ENCODE assay signal across 8 mouse cellular contexts in the genomic region with DNA sequence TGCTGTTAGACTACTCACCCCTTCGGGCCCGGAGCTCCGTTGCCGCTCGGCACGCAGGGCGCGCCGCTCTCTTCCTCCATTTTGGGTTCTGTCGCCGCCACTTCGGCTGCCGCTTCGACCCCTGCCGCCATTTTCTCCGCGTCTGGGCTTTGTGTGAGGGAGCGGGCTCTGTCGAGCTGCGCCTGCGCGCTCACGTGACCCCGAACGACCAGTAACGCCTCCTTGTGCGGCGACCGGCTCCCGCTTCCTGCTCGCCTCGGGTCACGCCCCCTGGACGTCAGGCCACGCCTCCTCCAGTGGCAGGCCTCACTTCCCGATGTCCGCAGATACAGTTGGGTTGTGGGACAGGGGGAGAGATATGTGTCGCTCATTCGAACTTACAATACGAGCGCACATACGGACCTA. TPM values are rescaled to one million over a fixed set of nuclear protein-coding genes. Genes with fewer than 3 reads are reported as not detected.
DNase-seq lines count a peak whose midpoint lies in the region; ATAC-seq lines count a peak whose summit lies in the region.

No protein-coding gene starts in this region.

- no peaks in the 10 kb centered on the region for H3K9me3 ChIP-seq in hindbrain, embryonic 12.5 days (replicated peaks)

- peak; percentile 98 for ATAC-seq in hindbrain, embryonic 12.5 days (ENCODE audit: low FRiP score)

- H3K4me3 ChIP-seq in hindbrain, embryonic 12.5 days: peak overlapping the region; percentile 78

- no peaks in the 10 kb centered on the region for H3K27me3 ChIP-seq in hindbrain, embryonic 12.5 days

- peaks cover 35% of the 10 kb centered on the region for H3K4me1 ChIP-seq in hindbrain, embryonic 12.5 days

- H3K9ac ChIP-seq in hindbrain, embryonic 12.5 days: peak overlapping the region; percentile 83

- no peaks in the 10 kb centered on the region for H3K36me3 ChIP-seq in hindbrain, embryonic 12.5 days

- peak overlapping the region; percentile 92 for H3K27ac ChIP-seq in hindbrain, embryonic 12.5 days

- under 1% methylated on average over 42 of the region's 42 CpGs for WGBS in hindbrain, embryonic 12.5 days

- peak overlapping the region; percentile 96 for H3K4me2 ChIP-seq in hindbrain, embryonic 12.5 days (replicated peaks)

- peak; percentile 96 for DNase-seq in Muller cell, postnatal 12 days (ENCODE audit: inconsistent ontology term)
- peak; percentile 97 for DNase-seq in cerebellum, adult 9-11 months
- DNase-seq in frontal cortex, adult 2 months (ENCODE audit: extremely low spot score in 1 of 2, low spot score in 1 of 2): peak; percentile 94 to 98
- peak; percentile 97 to 98 for DNase-seq in layer of hippocampus, postnatal 14 days (ENCODE audit: low spot score in 2 of 2)
- peak; percentile 99 for DNase-seq in lung, postnatal 14 days
- peak; percentile 88 for DNase-seq in retina, adult 2 months (ENCODE audit: low read depth, low spot score)
- DNase-seq in thymus, postnatal 36 days: peak; percentile 99

RNA-seq across cellular contexts. Expression of a gene that starts 1.4 kb away (rescaled TPM):
- 190 and 223 TPM in 2 replicates for polyA plus RNA-seq in frontal cortex, adult 2 months (2012; rRNA removed)
- polyA plus RNA-seq in hindbrain, embryonic 12.5 days (2016; fragmentation: Nextera tagmentation; extraction: Ambion mirVana): 390 and 450 TPM in 2 replicates
- 100 to 1,000 TPM; 128 to 134 TPM for total RNA-seq in layer of hippocampus, postnatal 14 days (2021)

RNA-seq across cellular contexts. Expression of a gene that starts 33.2 kb away (rescaled TPM):
- 104 and 117 TPM in 2 replicates for polyA plus RNA-seq in frontal cortex, adult 2 months (2012; rRNA removed)
- 53.4 and 54.6 TPM in 2 replicates for polyA plus RNA-seq in hindbrain, embryonic 12.5 days (2016; fragmentation: Nextera tagmentation; extraction: Ambion mirVana)
- 10 to 100 TPM; 84.7 to 89.0 TPM for total RNA-seq in layer of hippocampus, postnatal 14 days (2021)

RNA-seq across cellular contexts. Expression of a gene that starts 47.4 kb away (rescaled TPM):
- polyA plus RNA-seq in frontal cortex, adult 2 months (2012; rRNA removed): 0.88 and 1.5 TPM in 2 replicates
- 0.45 and 1.0 TPM in 2 replicates for polyA plus RNA-seq in hindbrain, embryonic 12.5 days (2016; fragmentation: Nextera tagmentation; extraction: Ambion mirVana)
- total RNA-seq in layer of hippocampus, postnatal 14 days (2021): under 1 TPM in 1 of 2 experiments, not detected in 1; 0.60 TPM

RNA-seq across cellular contexts. Expression of a gene that starts 56.4 kb away (rescaled TPM):
- polyA plus RNA-seq in frontal cortex, adult 2 months (2012; rRNA removed): 87.1 and 95.7 TPM in 2 replicates
- polyA plus RNA-seq in hindbrain, embryonic 12.5 days (2016; fragmentation: Nextera tagmentation; extraction: Ambion mirVana): 47.6 and 48.1 TPM in 2 replicates
- total RNA-seq in layer of hippocampus, postnatal 14 days (2021): 10 to 100 TPM; 40.6 to 45.0 TPM

Comparison
In these comparisons a context has a peak if more than half of its experiments do, and no peak if none do; other contexts are left out.
1. Peak in every context shown above with its lines: DNase-seq, ATAC-seq, H3K4me3 ChIP-seq and H3K27ac ChIP-seq.